Mouse (Mus musculus) cortical plate, adult 2 months (tissue): Measurements from ENCODE around the gene Arhgdia.

Experiments used
- CTCF ChIP-seq: fragments of 200-500 bp; IDR thresholded peaks from 2 replicates; pipeline ENCODE4 v1.5.1; 2011; ENCODE audit warnings: mild to moderate bottlenecking, control low read depth, low read length; ENCODE audit not compliant: insufficient read depth; ENCODE audit errors: extremely low read depth
- POLR2A ChIP-seq: fragments of 200-500 bp; IDR thresholded peaks from 2 replicates; pipeline ENCODE4 v1.6.1; 2011; ENCODE audit warnings: mild to moderate bottlenecking, low read length, control low read depth; ENCODE audit not compliant: insufficient read depth; ENCODE audit errors: extremely low read depth

GRCm38 (mm10) chr11:120610477-120611046 lies 29.1 kb upstream of the Arhgdia start:
- no peak for TF ChIP-seq CTCF
- no peak for TF ChIP-seq POLR2A
